In the genomic region with DNA sequence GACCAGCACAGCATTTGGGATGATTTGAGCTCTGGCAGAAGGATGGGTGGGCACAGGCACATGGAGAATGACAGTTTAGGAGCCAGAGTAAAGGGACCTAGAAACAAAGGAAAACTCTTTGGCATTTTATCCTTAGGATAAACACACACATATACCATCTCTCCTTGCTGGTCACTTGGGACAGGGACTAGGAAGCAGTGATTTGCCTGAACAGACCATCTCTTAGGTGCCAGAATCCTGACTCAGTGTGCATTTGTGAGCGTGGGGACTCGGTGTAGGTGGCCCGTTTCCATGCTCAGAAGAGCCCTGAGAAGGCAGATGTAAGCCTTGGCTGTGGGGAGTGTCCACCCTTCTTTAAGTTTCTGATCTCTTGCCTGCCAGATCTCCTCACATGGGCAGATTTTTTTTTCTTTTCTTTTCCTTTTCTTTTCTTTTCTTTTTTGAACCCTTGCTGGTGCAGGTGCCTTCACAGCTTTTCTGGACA, we compare ENCODE assay signal across 23 mouse cellular contexts.
DNase-seq lines count a peak whose midpoint lies in the region; ATAC-seq lines count a peak whose summit lies in the region.
"Had no signal": no experiment of that assay in that cellular context is flagged by ENCODE, and none has a peak within 500 bp of the region (broad histone marks: within the 10 kb centered on the region; RNA-seq: fewer than 3 reads in every experiment).

No protein-coding gene starts in this region.

- peak; percentile 49 for ATAC-seq in forebrain, embryonic 13.5 days
- ATAC-seq in forebrain, embryonic 12.5 days (ENCODE audit: low FRiP score) = no peak
- peak; percentile 57; the same call in 1 of the 2 replicates for ATAC-seq in frontal cortex, adult (ENCODE audit: low TSS enrichment)
- ATAC-seq in megakaryocyte, adult 5-6 weeks (ENCODE audit: poor library complexity, severe bottlenecking) = no peak
- ATAC-seq in neural tube, embryonic 14.5 days (ENCODE audit: low read depth) = 0 out of 2 replicates have a peak, but pooled peaks have one; percentile 4
- ATAC-seq: activated CD4-positive, CD25-positive, alpha-beta regulatory T cell, adult 4 months; inflammation-experienced regulatory T-cells, adult 6 months; intestine, embryonic 16.5 days had no signal

- H3K4me2 ChIP-seq in forebrain, embryonic 13.5 days = no peak overlapping the region
- H3K4me2 ChIP-seq in forebrain, embryonic 12.5 days = no peak overlapping the region
- no peak overlapping the region for H3K4me2 ChIP-seq in neural tube, embryonic 14.5 days (ENCODE audit: low read depth, low read length)
- H3K4me2 ChIP-seq: heart, embryonic 13.5 days; hindbrain, embryonic 14.5 days had no signal

- DNase-seq in frontal cortex, postnatal 25 days (ENCODE audit: low spot score in 2 of 2) = no peak
- no peak for DNase-seq in neural tube, embryonic 10.5 days (ENCODE audit: extremely low spot score, low spot score)
- DNase-seq: adrenal gland, adult 8-10 months; adrenal gland, postnatal 25 days; cerebellum, adult 18-20 months; cerebellum, adult 9-10 months; cerebellum, postnatal 14 days; gastrocnemius, postnatal 25 days; heart, adult 2 months had no signal

- H3K9me3 ChIP-seq in forebrain, embryonic 13.5 days (replicated peaks) = no peaks in the 10 kb centered on the region
- H3K9me3 ChIP-seq in forebrain, embryonic 12.5 days = no peaks in the 10 kb centered on the region
- peaks cover 27% of the 10 kb centered on the region for H3K9me3 ChIP-seq in megakaryocyte, embryonic 14.5 days
- H3K9me3 ChIP-seq in neural tube, embryonic 14.5 days (ENCODE audit: control insufficient read depth, low read length) = no peaks in the 10 kb centered on the region
- H3K9me3 ChIP-seq: forebrain, embryonic 10.5 days; heart, embryonic 10.5 days; heart, embryonic 13.5 days had no signal

- WGBS in forebrain, embryonic 13.5 days = 75% methylated on average over 3 of the region's 3 CpGs
- 85% methylated on average over 3 of the region's 3 CpGs for WGBS in forebrain, embryonic 12.5 days
- 89% methylated on average over 3 of the region's 3 CpGs for WGBS in neural tube, embryonic 14.5 days

- H3K27me3 ChIP-seq in forebrain, embryonic 13.5 days = no peaks in the 10 kb centered on the region
- no peaks in the 10 kb centered on the region; the same call in 1 of the 2 replicates for H3K27me3 ChIP-seq in forebrain, embryonic 12.5 days
- no peaks in the 10 kb centered on the region for H3K27me3 ChIP-seq in megakaryocyte, embryonic 14.5 days (replicated peaks)
- H3K27me3 ChIP-seq in neural tube, embryonic 14.5 days (ENCODE audit: control insufficient read depth, insufficient read depth, low read length) = peaks cover 4% of the 10 kb centered on the region; the same call in 1 of the 2 replicates
- H3K27me3 ChIP-seq: heart, embryonic 13.5 days had no signal

- H3K9ac ChIP-seq in forebrain, embryonic 13.5 days = no peak overlapping the region
- no peak overlapping the region for H3K9ac ChIP-seq in forebrain, embryonic 12.5 days
- H3K9ac ChIP-seq in neural tube, embryonic 14.5 days (replicated peaks; ENCODE audit: low read depth, low read length) = no peak overlapping the region
- H3K9ac ChIP-seq: heart, embryonic 13.5 days; hindbrain, embryonic 14.5 days had no signal

- H3K36me3 ChIP-seq in forebrain, embryonic 13.5 days (ENCODE audit: poor library complexity, severe bottlenecking) = no peaks in the 10 kb centered on the region
- no peaks in the 10 kb centered on the region for H3K36me3 ChIP-seq in forebrain, embryonic 12.5 days (replicated peaks)
- no peaks in the 10 kb centered on the region for H3K36me3 ChIP-seq in megakaryocyte, embryonic 14.5 days (replicated peaks; ENCODE audit: low read length)
- no peaks in the 10 kb centered on the region for H3K36me3 ChIP-seq in neural tube, embryonic 14.5 days (ENCODE audit: control insufficient read depth, insufficient read depth, low read length)
- H3K36me3 ChIP-seq: forebrain, embryonic 10.5 days; heart, embryonic 10.5 days; heart, embryonic 13.5 days had no signal

- peaks cover 18% of the 10 kb centered on the region for H3K4me1 ChIP-seq in forebrain, embryonic 13.5 days
- peaks cover 10% of the 10 kb centered on the region for H3K4me1 ChIP-seq in forebrain, embryonic 12.5 days
- no peaks in the 10 kb centered on the region for H3K4me1 ChIP-seq in megakaryocyte, embryonic 14.5 days
- no peaks in the 10 kb centered on the region for H3K4me1 ChIP-seq in neural tube, embryonic 14.5 days (ENCODE audit: control insufficient read depth, insufficient read depth, low read length)
- H3K4me1 ChIP-seq: heart, embryonic 10.5 days; heart, embryonic 13.5 days had no signal

- H3K27ac ChIP-seq in forebrain, embryonic 13.5 days = no peak overlapping the region
- H3K27ac ChIP-seq in forebrain, embryonic 12.5 days = no peak overlapping the region
- H3K27ac ChIP-seq in neural tube, embryonic 14.5 days (ENCODE audit: low read depth, low read length) = no peak overlapping the region
- H3K27ac ChIP-seq: forebrain, embryonic 10.5 days; heart, adult 2 months; heart, embryonic 10.5 days; heart, embryonic 13.5 days; hindbrain, embryonic 14.5 days; hindbrain, postnatal 0 days had no signal

- no peak overlapping the region for H3K4me3 ChIP-seq in forebrain, embryonic 13.5 days
- no peak overlapping the region for H3K4me3 ChIP-seq in forebrain, embryonic 12.5 days (replicated peaks)
- peak overlapping the region; percentile 10 for H3K4me3 ChIP-seq in megakaryocyte, embryonic 14.5 days (replicated peaks)
- H3K4me3 ChIP-seq in neural tube, embryonic 14.5 days (ENCODE audit: low read depth, low read length) = no peak overlapping the region
- H3K4me3 ChIP-seq: forebrain, embryonic 10.5 days; heart, adult 2 months; heart, embryonic 10.5 days; heart, embryonic 13.5 days had no signal

Comparison
In these comparisons a context has a peak if more than half of its experiments do, and no peak if none do; other contexts are left out.
1. ATAC-seq: peak in forebrain, embryonic 13.5 days (single experiment), frontal cortex, adult (single experiment) and neural tube, embryonic 14.5 days (single experiment); none in forebrain, embryonic 12.5 days (single experiment) and megakaryocyte, adult 5-6 weeks (single experiment).